Mouse (Mus musculus) cortical plate, adult 2 months (tissue): Measurements from ENCODE around the gene Jak3.

Experiments used
- CTCF ChIP-seq: fragments of 200-500 bp; IDR thresholded peaks from 2 replicates; pipeline ENCODE4 v1.5.1; 2011; ENCODE audit warnings: mild to moderate bottlenecking, control low read depth, low read length; ENCODE audit not compliant: insufficient read depth; ENCODE audit errors: extremely low read depth
- POLR2A ChIP-seq: fragments of 200-500 bp; IDR thresholded peaks from 2 replicates; pipeline ENCODE4 v1.6.1; 2011; ENCODE audit warnings: mild to moderate bottlenecking, low read length, control low read depth; ENCODE audit not compliant: insufficient read depth; ENCODE audit errors: extremely low read depth

- TF ChIP-seq CTCF (no peak), POLR2A (no peak)
Observed at GRCm38 (mm10) chr8:71719928-71720457, 43.9 kb downstream of the Jak3 start.
